Mouse (Mus musculus) heart, postnatal 0 days (tissue): ENCODE results near the gene Alox12e.

Experiments
- CTCF ChIP-seq: IDR thresholded peaks from 2 replicates; pipeline ENCODE4 v1.5.1; 2016; ENCODE audit warnings: antibody characterized with exemption, control low read depth, low read depth
- EP300 ChIP-seq: IDR thresholded peaks from 2 replicates; pipeline ENCODE4 v1.6.1; 2016; ENCODE audit warnings: antibody characterized with exemption, low read depth

GRCm38 (mm10) chr11:70302293-70302692, 20.1 kb downstream of the Alox12e start:
- no peak for TF ChIP-seq CTCF
- TF ChIP-seq EP300, result peak; percentile 65; the same call in 1 of the 2 replicates
